In the genomic region with DNA sequence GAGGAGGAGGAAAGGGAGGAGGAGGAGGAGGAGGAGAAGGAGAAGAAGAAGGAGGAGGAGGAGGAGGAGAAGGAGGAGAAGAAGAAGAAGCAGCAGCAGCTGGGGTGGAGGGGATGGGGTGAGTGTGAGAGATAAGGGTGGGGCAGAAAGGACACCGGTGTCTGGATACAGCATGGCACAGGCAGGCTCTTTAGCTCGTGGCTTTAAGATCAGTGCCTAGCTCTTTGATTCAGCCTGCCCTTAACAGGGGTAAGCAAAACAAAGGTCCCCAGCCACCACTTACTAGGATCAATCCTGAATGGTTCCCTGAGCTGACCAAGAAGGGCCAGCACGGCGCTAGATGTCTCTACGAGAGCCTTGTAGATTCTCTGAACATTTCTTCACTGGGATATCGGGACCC, we compare ENCODE assay signal across 9 mouse cellular contexts. TPM values are rescaled to one million over a fixed set of nuclear protein-coding genes. Genes with fewer than 3 reads are reported as not detected.
"Had no signal": no experiment of that assay in that cellular context is flagged by ENCODE, and none has a peak within 500 bp of the region (broad histone marks: within the 10 kb centered on the region; RNA-seq: fewer than 3 reads in every experiment).

No protein-coding gene starts in this region.

- H3K4me3 ChIP-seq: limb, embryonic 12.5 days; limb, embryonic 15.5 days; neural tube, embryonic 12.5 days; neural tube, embryonic 15.5 days had no signal

- ATAC-seq: liver, postnatal 0 days had no signal

- H3K4me1 ChIP-seq: limb, embryonic 15.5 days had no signal

- H3K4me2 ChIP-seq: limb, embryonic 12.5 days; limb, embryonic 15.5 days; liver, embryonic 11.5 days; lung, embryonic 14.5 days; neural tube, embryonic 12.5 days; neural tube, embryonic 15.5 days had no signal

- H3K27ac ChIP-seq: limb, embryonic 12.5 days; limb, embryonic 15.5 days; liver, embryonic 14.5 days; macrophage; neural tube, embryonic 12.5 days; neural tube, embryonic 15.5 days had no signal

- H3K9me3 ChIP-seq: limb, embryonic 12.5 days; limb, embryonic 15.5 days; neural tube, embryonic 12.5 days; neural tube, embryonic 15.5 days had no signal

- H3K9ac ChIP-seq: limb, embryonic 12.5 days; limb, embryonic 15.5 days; liver, embryonic 14.5 days; liver, postnatal 0 days; lung, embryonic 14.5 days; neural tube, embryonic 12.5 days; neural tube, embryonic 15.5 days had no signal

- H3K36me3 ChIP-seq: limb, embryonic 12.5 days; limb, embryonic 15.5 days; neural tube, embryonic 12.5 days; neural tube, embryonic 15.5 days had no signal

RNA-seq across cellular contexts. Expression of a gene that starts 16.1 kb away (rescaled TPM):
- polyA plus RNA-seq: liver, embryonic 11.5 days; liver, embryonic 14.5 days; liver, postnatal 0 days; macrophage had no signal
